Mouse (Mus musculus): ENCODE measurements around the gene Shmt2.

DNA sequence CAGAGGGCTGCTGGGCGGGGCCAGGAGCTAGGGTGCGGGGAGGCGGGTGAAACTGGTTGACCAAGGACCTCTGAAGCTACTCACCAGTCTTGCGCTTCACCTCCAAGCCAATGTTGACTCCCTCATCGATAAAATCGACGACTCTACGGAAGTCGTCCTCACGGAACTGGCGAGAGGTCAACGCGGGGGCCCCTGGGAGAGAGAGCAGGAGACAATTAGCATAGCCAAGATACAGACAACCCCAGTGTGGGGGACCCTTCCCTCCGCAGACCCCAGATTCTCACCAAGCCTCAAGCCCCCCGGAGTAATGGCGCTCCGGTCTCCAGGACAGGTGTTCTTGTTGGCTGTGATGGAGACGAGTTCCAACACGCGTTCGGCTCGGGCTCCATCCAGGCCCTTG lies 4.3 kb downstream of the Shmt2 start:
- TF ChIP-seq CTCF (IDR thresholded peaks at IDR 0.05; ENCODE audit: borderline replicate concordance, insufficient read depth, low read length) (no peak), POLR2A (IDR thresholded peaks at IDR 0.05; ENCODE audit: low read depth, low read length) (no peak)

All from embryonic fibroblast, embryonic 13.5 days (primary cell).